Comparison of ENCODE assay signal across 17 mouse cellular contexts in genomic region chr3:157929417-157929816, GRCm38 (mm10).
"Had no signal": no experiment of that assay in that cellular context is flagged by ENCODE, and none has a peak within 500 bp of the region (broad histone marks: within the 10 kb centered on the region; RNA-seq: fewer than 3 reads in every experiment).

No protein-coding gene starts in this region.

- ATAC-seq: midbrain, embryonic 16.5 days had no signal

- H3K27me3 ChIP-seq: limb, embryonic 15.5 days; neural tube, embryonic 13.5 days; neural tube, embryonic 15.5 days had no signal

- H3K4me3 ChIP-seq: limb, embryonic 15.5 days; liver, embryonic 13.5 days; liver, embryonic 15.5 days; midbrain, embryonic 10.5 days; midbrain, embryonic 12.5 days; myocyte; neural tube, embryonic 13.5 days; neural tube, embryonic 15.5 days had no signal

- H3K9me3 ChIP-seq: limb, embryonic 15.5 days; liver, embryonic 13.5 days; liver, embryonic 15.5 days; midbrain, embryonic 10.5 days; midbrain, embryonic 12.5 days; neural tube, embryonic 13.5 days; neural tube, embryonic 15.5 days had no signal

- H3K27ac ChIP-seq: limb, embryonic 15.5 days; liver, embryonic 13.5 days; liver, embryonic 15.5 days; midbrain, embryonic 10.5 days; midbrain, embryonic 12.5 days; neural tube, embryonic 13.5 days; neural tube, embryonic 15.5 days had no signal

- H3K9ac ChIP-seq: limb, embryonic 15.5 days; liver, embryonic 13.5 days; liver, embryonic 15.5 days; lung, embryonic 14.5 days; midbrain, embryonic 12.5 days; neural tube, embryonic 13.5 days; neural tube, embryonic 15.5 days had no signal

- H3K36me3 ChIP-seq: limb, embryonic 15.5 days; liver, embryonic 13.5 days; liver, embryonic 15.5 days; midbrain, embryonic 10.5 days; midbrain, embryonic 12.5 days; neural tube, embryonic 13.5 days; neural tube, embryonic 15.5 days had no signal

- H3K4me2 ChIP-seq: limb, embryonic 15.5 days; liver, embryonic 13.5 days; liver, embryonic 15.5 days; lung, embryonic 14.5 days; midbrain, embryonic 12.5 days; neural tube, embryonic 13.5 days; neural tube, embryonic 15.5 days had no signal

- DNase-seq: liver, embryonic 13.5 days; lung, embryonic 14.5 days; midbrain, embryonic 14.5 days; right cerebral cortex, postnatal 25 days; right cerebral cortex, postnatal 4 days; spleen, adult 18-20 months; thymus, adult 18-20 months; thymus, postnatal 14 days; thymus, postnatal 36 days had no signal
